Mouse (Mus musculus) olfactory bulb, adult 2 months (tissue): ENCODE data around the gene Hadhb. TPM values are rescaled to one million over a fixed set of nuclear protein-coding genes. Genes with fewer than 3 reads are reported as not detected.

Experiments used
- H3K27ac ChIP-seq: fragments of 200-500 bp; 2 replicates; pipeline ENCODE4 v1.5.1; 2012; ENCODE audit warnings: low read depth, low read length; ENCODE audit not compliant: insufficient read depth
- H3K4me1 ChIP-seq: fragments of 200-500 bp; 2 replicates; pipeline ENCODE4 v1.6.1; 2012; ENCODE audit warnings: low read length; ENCODE audit not compliant: control insufficient read depth, insufficient read depth
- H3K4me3 ChIP-seq: fragments of 200-500 bp; 2 replicates; pipeline ENCODE4 v1.5.1; 2012; ENCODE audit warnings: mild to moderate bottlenecking, low read depth, low read length, moderate library complexity; ENCODE audit not compliant: insufficient read depth
- CTCF ChIP-seq: fragments of 200-500 bp; IDR thresholded peaks from 2 replicates; pipeline ENCODE4 v1.5.1; 2012; ENCODE audit warnings: low read depth, mild to moderate bottlenecking, low read length, moderate library complexity; ENCODE audit not compliant: insufficient read depth
- POLR2A ChIP-seq: fragments of 200-500 bp; IDR thresholded peaks from 2 replicates; pipeline ENCODE4 v1.6.1; 2012; ENCODE audit warnings: mild to moderate bottlenecking, low read depth, low read length, moderate library complexity; ENCODE audit not compliant: insufficient read depth
- WGBS: fragments of 180-500 bp; shearing (Covaris S2); methylation state at CpG from one replicate; pipeline ENCODE4 v1.1.7; 2018; 5-methylcytosine and 5-hydroxymethylcytosine counted together
- polyA plus RNA-seq: library from polyadenylated mRNA; stranded (reverse); fragments of >200 nt; gene quantifications from 2 replicates; pipeline ENCODE4 v1.2.4, GENCODE M21; 2012; ENCODE audit warnings: low replicate concordance; ENCODE audit not compliant: missing spikeins, insufficient read depth, insufficient read length

Gene Hadhb
- polyA plus RNA-seq, 1 experiment: not detected

GRCm38 (mm10) chr5:30232271-30232971 is 77.4 kb downstream of the Hadhb start, which contains the start of gene Selenoi:
TSS of gene Selenoi (plus strand) at chr5:30232581.
- peak within 1 kb of the TSS; percentile 98 for H3K4me3 ChIP-seq
- H3K4me1 ChIP-seq: 0 out of 2 replicates have a peak, but pooled peaks cover 2% of the 10 kb centered on the region
- TF ChIP-seq POLR2A: peak; percentile 68; the same call in 1 of the 2 replicates
- TF ChIP-seq CTCF: no peak
- peak within 1 kb of the TSS; percentile 88 for H3K27ac ChIP-seq
- WGBS: under 1% methylated on average over 71 of the region's 71 CpGs

- peak overlapping the region; percentile 98 for H3K4me3 ChIP-seq
These were observed 78.0 kb downstream of the Hadhb start for GRCm38 (mm10) chr5:30233042-30233441.

DNA sequence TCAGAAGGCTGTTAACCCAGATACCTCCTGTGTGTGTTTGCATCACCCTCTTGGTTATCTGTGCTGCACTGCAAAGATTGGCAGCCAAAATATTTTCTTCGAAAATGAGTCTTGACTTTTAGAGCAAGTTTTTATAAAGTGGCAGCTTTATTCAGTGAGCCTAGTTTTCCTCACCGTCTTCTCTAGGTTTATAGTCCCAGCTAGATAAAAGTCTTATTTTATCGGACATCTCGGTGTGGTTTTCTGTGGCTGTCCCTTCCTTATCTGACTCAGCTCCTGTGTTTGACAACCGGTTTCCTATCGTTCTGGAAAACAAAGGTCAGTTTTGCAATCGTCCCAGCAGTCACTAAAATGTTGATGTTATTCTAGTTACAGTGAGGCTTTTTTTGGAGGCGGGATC is 78.9 kb downstream of the Hadhb start:
- TF ChIP-seq CTCF (no peak), POLR2A (no peak)
- Histone ChIP-seq H3K4me3 (no peak overlapping the region), H3K4me1 (0 out of 2 replicates have a peak, but pooled peaks cover 2% of the 10 kb centered on the region), H3K27ac (no peak overlapping the region)
- WGBS: 51% methylated on average over 8 of the region's 8 CpGs

More at GRCm38 (mm10) chr5:30233042-30233441, 78.0 kb downstream of the Hadhb start:
- TF ChIP-seq POLR2A (no peak), CTCF (no peak)
- Histone ChIP-seq H3K27ac (peak overlapping the region; percentile 88; the same call in 1 of the 2 replicates), H3K4me1 (0 out of 2 replicates have a peak, but pooled peaks cover 2% of the 10 kb centered on the region)
- under 1% methylated on average over 15 of the region's 15 CpGs for WGBS

Other genes with a start within 250 kb of the Hadhb start
- gene Il6, start 142.1 kb upstream of the Hadhb start, polyA plus RNA-seq: not detected in 2 replicates
- gene Tyms, start 81.6 kb upstream of the Hadhb start, polyA plus RNA-seq: not detected in 2 replicates
- not detected in 2 replicates for gene Garem2, start 50.1 kb upstream of the Hadhb start, polyA plus RNA-seq
- not detected in 2 replicates for gene 3110082J24Rik, start 49.2 kb upstream of the Hadhb start, polyA plus RNA-seq
- gene Hadha, start 86 bp upstream of the Hadhb start, polyA plus RNA-seq: 248 TPM in 1 of 2 replicates, not detected in the other
- not detected in 2 replicates for gene Adgrf3, start 50.5 kb downstream of the Hadhb start, polyA plus RNA-seq
- gene Selenoi, start 77.3 kb downstream of the Hadhb start, polyA plus RNA-seq: not detected in 2 replicates
- gene Drc1, start 126.1 kb downstream of the Hadhb start, polyA plus RNA-seq: not detected in 2 replicates